Mouse (Mus musculus) cerebral cortex, adult 2 months (tissue): ENCODE data around the gene Pax9.

Source experiments
- WGBS: fragments of 180-500 bp; shearing (Covaris S2); methylation state at CpG from one replicate; pipeline ENCODE4 v1.1.7; 2018; 5-methylcytosine and 5-hydroxymethylcytosine counted together

The Pax9 gene

GRCm38 (mm10) chr12:56697011-56697740, 5.6 kb downstream of the Pax9 start:
- WGBS: 2% methylated on average over 36 of the region's 36 CpGs

GRCm38 (mm10) chr12:56697785-56698184, 6.2 kb downstream of the Pax9 start:
- 4% methylated on average over 12 of the region's 12 CpGs for WGBS

- WGBS: 6% methylated on average over 8 of the region's 8 CpGs
Measured at GRCm38 (mm10) chr12:56698191-56698980, 6.8 kb downstream of the Pax9 start.

- 18% methylated on average over 3 of the region's 3 CpGs for WGBS
Measured at GRCm38 (mm10) chr12:56699351-56699750, 7.8 kb downstream of the Pax9 start.

- WGBS: 7% methylated on average over 44 of the region's 44 CpGs
Measured at GRCm38 (mm10) chr12:56699915-56700900, 8.6 kb downstream of the Pax9 start.

- WGBS: 10% methylated on average over 6 of the region's 6 CpGs
Measured at GRCm38 (mm10) chr12:56701004-56701403, 9.4 kb downstream of the Pax9 start.

- WGBS: 33% methylated on average over 14 of the region's 14 CpGs
Measured at GRCm38 (mm10) chr12:56717971-56718706, 26.6 kb downstream of the Pax9 start.

GRCm38 (mm10) chr12:56718707-56719051, 27.1 kb downstream of the Pax9 start:
- WGBS: 38% methylated on average over 6 of the region's 6 CpGs

- 48% methylated on average over 4 of the region's 4 CpGs for WGBS
Measured at GRCm38 (mm10) chr12:56727631-56728030, 36.1 kb downstream of the Pax9 start.

GRCm38 (mm10) chr12:56737104-56737503, 45.5 kb downstream of the Pax9 start:
- WGBS: 93% methylated on average over 4 of the region's 4 CpGs
